Mouse (Mus musculus): ENCODE measurements around the gene Lypla2. TPM values are rescaled to one million over a fixed set of nuclear protein-coding genes. Genes with fewer than 3 reads are reported as not detected.
A peak's percentile ranks its signal among the peaks of the same experiment; 100 is the strongest.

Gene Lypla2
- polyA plus RNA-seq, 1 experiment from 2014 or later, result 102 TPM

GRCm38 (mm10) chr4:135971805-135972555, 446 bp downstream of the Lypla2 start:
- Histone ChIP-seq H3K4me2 (peak overlapping the region; percentile 82), H3K36me3 (peaks cover 49% of the 10 kb centered on the region), H3K27ac (peak overlapping the region; percentile 68), H3K27me3 (replicated peaks) (no peaks in the 10 kb centered on the region), H3K9ac (peak overlapping the region; percentile 79), H3K4me3 (replicated peaks) (peak overlapping the region; percentile 91), H3K4me1 (peaks cover 19% of the 10 kb centered on the region), H3K9me3 (no peaks in the 10 kb centered on the region)
- WGBS, result under 1% methylated on average over 35 of the region's 35 CpGs
- ATAC-seq (ENCODE audit: insufficient read depth, low FRiP score, low read depth), result peak; percentile 37; the same call in 1 of the 2 replicates

GRCm38 (mm10) chr4:135970585-135970984, 1.8 kb downstream of the Lypla2 start:
- peaks cover 51% of the 10 kb centered on the region for H3K36me3 ChIP-seq
- no peaks in the 10 kb centered on the region for H3K27me3 ChIP-seq (replicated peaks)
- 90% methylated on average over 11 of the region's 11 CpGs for WGBS
- ATAC-seq (ENCODE audit: insufficient read depth, low FRiP score, low read depth), result no peak
- no peak overlapping the region for H3K4me3 ChIP-seq (replicated peaks)
- no peak overlapping the region for H3K27ac ChIP-seq
- no peak overlapping the region for H3K9ac ChIP-seq
- peaks cover 19% of the 10 kb centered on the region for H3K4me1 ChIP-seq
- H3K4me2 ChIP-seq, result no peak overlapping the region
- no peaks in the 10 kb centered on the region for H3K9me3 ChIP-seq

GRCm38 (mm10) chr4:135969070-135969750, 3.2 kb downstream of the Lypla2 start:
- no peak for ATAC-seq (ENCODE audit: insufficient read depth, low FRiP score, low read depth)
- WGBS, result 82% methylated on average over 13 of the region's 13 CpGs
- H3K9ac ChIP-seq, result no peak overlapping the region

GRCm38 (mm10) chr4:135968271-135968869, 4.1 kb downstream of the Lypla2 start:
- H3K4me1 ChIP-seq, result peaks cover 28% of the 10 kb centered on the region
- H3K27ac ChIP-seq, result no peak overlapping the region
- no peak overlapping the region for H3K9ac ChIP-seq
- H3K9me3 ChIP-seq, result no peaks in the 10 kb centered on the region
- no peaks in the 10 kb centered on the region for H3K27me3 ChIP-seq (replicated peaks)
- ATAC-seq (ENCODE audit: insufficient read depth, low FRiP score, low read depth), result no peak
- no peak overlapping the region for H3K4me3 ChIP-seq (replicated peaks)
- H3K36me3 ChIP-seq, result peaks cover 48% of the 10 kb centered on the region
- H3K4me2 ChIP-seq, result no peak overlapping the region
- 64% methylated on average over 19 of the region's 19 CpGs for WGBS

More at GRCm38 (mm10) chr4:135969070-135969750, 3.2 kb downstream of the Lypla2 start:
- Histone ChIP-seq H3K27me3 (replicated peaks) (no peaks in the 10 kb centered on the region), H3K4me2 (no peak overlapping the region), H3K9me3 (no peaks in the 10 kb centered on the region), H3K4me3 (replicated peaks) (no peak overlapping the region), H3K4me1 (peaks cover 26% of the 10 kb centered on the region), H3K36me3 (peaks cover 48% of the 10 kb centered on the region), H3K27ac (no peak overlapping the region)

GRCm38 (mm10) chr4:135967086-135967760, 5.2 kb downstream of the Lypla2 start:
- Histone ChIP-seq H3K36me3 (peaks cover 48% of the 10 kb centered on the region), H3K27me3 (replicated peaks) (no peaks in the 10 kb centered on the region), H3K4me1 (peaks cover 27% of the 10 kb centered on the region), H3K4me2 (no peak overlapping the region), H3K27ac (no peak overlapping the region), H3K4me3 (replicated peaks) (no peak overlapping the region), H3K9ac (no peak overlapping the region), H3K9me3 (no peaks in the 10 kb centered on the region)
- 87% methylated on average over 18 of the region's 18 CpGs for WGBS
- ATAC-seq (ENCODE audit: insufficient read depth, low FRiP score, low read depth), result no peak

- Histone ChIP-seq H3K27ac (no peak overlapping the region), H3K9ac (no peak overlapping the region), H3K9me3 (no peaks in the 10 kb centered on the region), H3K4me3 (replicated peaks) (no peak overlapping the region), H3K36me3 (peaks cover 48% of the 10 kb centered on the region), H3K4me1 (peaks cover 21% of the 10 kb centered on the region), H3K27me3 (replicated peaks) (no peaks in the 10 kb centered on the region), H3K4me2 (no peak overlapping the region)
- 93% methylated on average over 16 of the region's 16 CpGs for WGBS
- ATAC-seq (ENCODE audit: insufficient read depth, low FRiP score, low read depth), result no peak
Observed at GRCm38 (mm10) chr4:135966283-135966682, 6.1 kb downstream of the Lypla2 start.

- H3K27ac ChIP-seq, result peak overlapping the region; percentile 89
- 75% methylated on average over 9 of the region's 9 CpGs for WGBS
- no peaks in the 10 kb centered on the region for H3K27me3 ChIP-seq (replicated peaks)
- no peak for ATAC-seq (ENCODE audit: insufficient read depth, low FRiP score, low read depth)
- H3K4me1 ChIP-seq, result peaks cover 15% of the 10 kb centered on the region
- no peaks in the 10 kb centered on the region for H3K9me3 ChIP-seq
- H3K4me3 ChIP-seq (replicated peaks), result no peak overlapping the region
- peak overlapping the region; percentile 90; the same call in 1 of the 2 replicates for H3K4me2 ChIP-seq
- peaks cover 43% of the 10 kb centered on the region for H3K36me3 ChIP-seq
- H3K9ac ChIP-seq, result no peak overlapping the region
Observed at GRCm38 (mm10) chr4:135965113-135965512, 7.3 kb downstream of the Lypla2 start.

GRCm38 (mm10) chr4:135964426-135964825, 8.0 kb downstream of the Lypla2 start:
- H3K9ac ChIP-seq, result peak overlapping the region; percentile 90; the same call in 1 of the 2 replicates
- peaks cover 15% of the 10 kb centered on the region for H3K4me1 ChIP-seq
- peak overlapping the region; percentile 90 for H3K4me2 ChIP-seq
- peak overlapping the region; percentile 89 for H3K27ac ChIP-seq
- ATAC-seq (ENCODE audit: insufficient read depth, low FRiP score, low read depth), result peak; percentile 74
- no peaks in the 10 kb centered on the region for H3K9me3 ChIP-seq
- under 1% methylated on average over 12 of the region's 12 CpGs for whole genome bisulfite sequencing
- H3K27me3 ChIP-seq (replicated peaks), result no peaks in the 10 kb centered on the region
- H3K4me3 ChIP-seq (replicated peaks), result peak overlapping the region; percentile 75
- peaks cover 40% of the 10 kb centered on the region for H3K36me3 ChIP-seq

- Histone ChIP-seq H3K9me3 (no peaks in the 10 kb centered on the region), H3K4me2 (peak within 1 kb of the TSS; percentile 90), H3K9ac (peak within 1 kb of the TSS; percentile 90), H3K27ac (peak within 1 kb of the TSS; percentile 91), H3K4me1 (peaks cover 15% of the 10 kb centered on the region), H3K4me3 (replicated peaks) (peak within 1 kb of the TSS; percentile 75), H3K27me3 (replicated peaks) (no peaks in the 10 kb centered on the region), H3K36me3 (peaks cover 37% of the 10 kb centered on the region)
- peak; percentile 90 for ATAC-seq (ENCODE audit: insufficient read depth, low FRiP score, low read depth)
- WGBS, result under 1% methylated on average over 56 of the region's 56 CpGs
Observed at GRCm38 (mm10) chr4:135963457-135964193, 8.8 kb downstream of the Lypla2 start, which contains the start of gene Gale. TSS of gene Gale (plus strand) at chr4:135963727.

- H3K4me2 ChIP-seq, result peak overlapping the region; percentile 90
- ATAC-seq (ENCODE audit: insufficient read depth, low FRiP score, low read depth), result no peak
- H3K27ac ChIP-seq, result peak overlapping the region; percentile 91
- H3K4me3 ChIP-seq (replicated peaks), result peak overlapping the region; percentile 75
- H3K9ac ChIP-seq, result peak overlapping the region; percentile 78
- H3K36me3 ChIP-seq, result peaks cover 30% of the 10 kb centered on the region
- WGBS, result 6% methylated on average over 15 of the region's 15 CpGs
- peaks cover 15% of the 10 kb centered on the region for H3K4me1 ChIP-seq
- no peaks in the 10 kb centered on the region for H3K9me3 ChIP-seq
- H3K27me3 ChIP-seq (replicated peaks), result no peaks in the 10 kb centered on the region
Observed at GRCm38 (mm10) chr4:135962946-135963345, 9.5 kb downstream of the Lypla2 start.

- Histone ChIP-seq H3K36me3 (peaks cover 23% of the 10 kb centered on the region), H3K9me3 (no peaks in the 10 kb centered on the region), H3K9ac (no peak overlapping the region), H3K27ac (no peak overlapping the region), H3K4me3 (replicated peaks) (no peak overlapping the region), H3K27me3 (replicated peaks) (no peaks in the 10 kb centered on the region), H3K4me1 (peaks cover 15% of the 10 kb centered on the region), H3K4me2 (no peak overlapping the region)
- 87% methylated on average over 7 of the region's 7 CpGs for WGBS
- ATAC-seq (ENCODE audit: insufficient read depth, low FRiP score, low read depth), result no peak
Observed at GRCm38 (mm10) chr4:135962198-135962597, 10.2 kb downstream of the Lypla2 start.
